Mouse (Mus musculus) kidney, embryonic 14.5 days (tissue): ENCODE results near the gene Nxf3. TPM values are rescaled to one million over a fixed set of nuclear protein-coding genes. Genes with fewer than 3 reads are reported as not detected.

Source experiments
- ATAC-seq: fragments of 200-750 bp; cut with Nextera tagmentation; 2 replicates; pipeline ENCODE4 v1.8.0; 2017; ENCODE audit warnings: moderate number of reproducible peaks, mild to moderate bottlenecking, moderate TSS enrichment, moderate library complexity; ENCODE audit not compliant: low FRiP score, low TSS enrichment
- H3K27ac ChIP-seq: fragments of 300-500 bp; sonication (generic); 2 replicates; pipeline ENCODE4 v1.5.1; 2014; ENCODE audit warnings: low read depth, mild to moderate bottlenecking, low read length, moderate library complexity, mixed read lengths
- H3K27me3 ChIP-seq: fragments of 300-500 bp; sonication (generic); 2 replicates; pipeline ENCODE4 v1.6.1; 2014; ENCODE audit warnings: mild to moderate bottlenecking, low read length; ENCODE audit not compliant: control insufficient read depth, insufficient read depth
- H3K36me3 ChIP-seq: fragments of 300-500 bp; sonication (generic); 2 replicates; pipeline ENCODE4 v1.6.1; 2014; ENCODE audit warnings: low read length, mixed read lengths; ENCODE audit not compliant: control insufficient read depth, insufficient read depth
- H3K4me1 ChIP-seq: fragments of 300-500 bp; sonication (generic); 2 replicates; pipeline ENCODE4 v1.6.1; 2014; ENCODE audit warnings: low read length, mixed read lengths; ENCODE audit not compliant: control insufficient read depth, insufficient read depth
- H3K4me2 ChIP-seq: fragments of 300-500 bp; sonication (generic); replicated peaks from 2 replicates; pipeline ENCODE4 v1.6.1; 2014; ENCODE audit warnings: low read depth, mild to moderate bottlenecking, low read length
- H3K4me3 ChIP-seq: fragments of 300-500 bp; sonication (generic); 2 replicates; pipeline ENCODE4 v1.5.1; 2014; ENCODE audit warnings: mild to moderate bottlenecking, low read length
- H3K9ac ChIP-seq: fragments of 300-500 bp; sonication (generic); 2 replicates; pipeline ENCODE4 v1.6.1; 2014; ENCODE audit warnings: low read depth, mild to moderate bottlenecking, low read length, moderate library complexity
- H3K9me3 ChIP-seq: fragments of 300-500 bp; sonication (generic); 2 replicates; pipeline ENCODE4 v1.6.1; 2016; ENCODE audit warnings: low read length; ENCODE audit not compliant: control insufficient read depth
- WGBS: fragments of 180-500 bp; shearing (Covaris S2); extraction: QIAGEN DNeasy Blood & Tissue Kit; methylation state at CpG from one replicate; pipeline ENCODE4 v1.1.7; 2014; 5-methylcytosine and 5-hydroxymethylcytosine counted together
- polyA plus RNA-seq: library from polyadenylated mRNA; unstranded; fragments of >200 nt; fragmentation: Nextera tagmentation; extraction: Ambion mirVana; gene quantifications from 2 replicates; pipeline ENCODE4 v1.2.1, GENCODE M21; 2014

The Nxf3 gene
- polyA plus RNA-seq, 1 experiment from 2014 or later: not detected

GRCm38 (mm10) chrX:136030331-136030730, 54.7 kb downstream of the Nxf3 start:
- H3K27me3 ChIP-seq: no peaks in the 10 kb centered on the region; the same call in 1 of the 2 replicates
- H3K9me3 ChIP-seq: no peaks in the 10 kb centered on the region
- ATAC-seq: no peak
- no peaks in the 10 kb centered on the region for H3K4me1 ChIP-seq
- no peak overlapping the region for H3K4me2 ChIP-seq
- H3K27ac ChIP-seq: no peak overlapping the region
- no peak overlapping the region for H3K9ac ChIP-seq
- H3K4me3 ChIP-seq: no peak overlapping the region
- 87% methylated on average over 1 of the region's 1 CpGs for WGBS
- no peaks in the 10 kb centered on the region for H3K36me3 ChIP-seq

Other genes starting within 250 kb of the Nxf3 start
- gene Gprasp2, start 246.2 kb downstream of the Nxf3 start, polyA plus RNA-seq: 11.4 and 21.6 TPM in 2 replicates
- 82.0 and 82.5 TPM in 2 replicates for gene Arxes2, start 91.4 kb downstream of the Nxf3 start, polyA plus RNA-seq
- gene Arxes1, start 51.9 kb downstream of the Nxf3 start, polyA plus RNA-seq: 41.3 and 44.6 TPM in 2 replicates
- gene Bex2, start 17.0 kb downstream of the Nxf3 start, polyA plus RNA-seq: 78.7 and 89.3 TPM in 2 replicates
- 61.5 and 63.7 TPM in 2 replicates for gene Bex4, start 53.7 kb upstream of the Nxf3 start, polyA plus RNA-seq
- 170 and 245 TPM in 2 replicates for gene Tceal8, start 87.1 kb upstream of the Nxf3 start, polyA plus RNA-seq
- 0.41 and 1.5 TPM in 2 replicates for gene Tceal5, start 118.6 kb upstream of the Nxf3 start, polyA plus RNA-seq
- gene Tceal7, start 129.5 kb upstream of the Nxf3 start, polyA plus RNA-seq: 0.23 and 0.34 TPM in 2 replicates
- gene Bex1, start 130.3 kb upstream of the Nxf3 start, polyA plus RNA-seq: 70.5 and 71.0 TPM in 2 replicates
- 510 and 726 TPM in 2 replicates for gene Tceal9, start 159.8 kb upstream of the Nxf3 start, polyA plus RNA-seq
- gene Bex3, start 185.0 kb upstream of the Nxf3 start, polyA plus RNA-seq: 502 and 608 TPM in 2 replicates